Mouse (Mus musculus) liver, embryonic 11.5 days (tissue): ENCODE results near the gene Natd1. TPM values are rescaled to one million over a fixed set of nuclear protein-coding genes. Genes with fewer than 3 reads are reported as not detected.
"Not testable (repeated sequence)": the region's sequence is repeated elsewhere in the genome, so short reads cannot be mapped to it uniquely, and the experiment has no call there.

Experiments used
- ATAC-seq: fragments of 200-750 bp; cut with Nextera tagmentation; replicated peaks from 2 replicates; pipeline ENCODE4 v1.8.0; 2017; ENCODE audit warnings: moderate number of reproducible peaks, mild to moderate bottlenecking, moderate TSS enrichment, moderate library complexity; ENCODE audit not compliant: low FRiP score
- DNase-seq: peaks from one replicate; pipeline ENCODE4 v3.0.0-alpha.2; 2017; ENCODE audit warnings: low spot score
- H3K27ac ChIP-seq: fragments of 300-500 bp; sonication (generic); 2 replicates; pipeline ENCODE4 v1.5.1; 2014; ENCODE audit warnings: mild to moderate bottlenecking, low read depth, low read length, control low read depth
- H3K27me3 ChIP-seq: fragments of 300-500 bp; sonication (generic); replicated peaks from 2 replicates; pipeline ENCODE4 v1.6.1; 2014; ENCODE audit warnings: low read length, mixed read lengths; ENCODE audit not compliant: control insufficient read depth, insufficient read depth
- H3K36me3 ChIP-seq: fragments of 300-500 bp; sonication (generic); 2 replicates; pipeline ENCODE4 v1.6.1; 2014; ENCODE audit warnings: mild to moderate bottlenecking, low read length, moderate library complexity, mixed read lengths; ENCODE audit not compliant: control insufficient read depth, insufficient read depth
- H3K4me1 ChIP-seq: fragments of 300-500 bp; sonication (generic); replicated peaks from 2 replicates; pipeline ENCODE4 v1.6.1; 2014; ENCODE audit warnings: low read length, mixed read lengths; ENCODE audit not compliant: control insufficient read depth, insufficient read depth
- H3K4me2 ChIP-seq: fragments of 300-500 bp; sonication (generic); 2 replicates; pipeline ENCODE4 v1.6.1; 2014; ENCODE audit warnings: mild to moderate bottlenecking, control low read depth, moderate library complexity
- H3K4me3 ChIP-seq: fragments of 300-500 bp; sonication (generic); 2 replicates; pipeline ENCODE4 v1.5.1; 2014; ENCODE audit warnings: low read depth, low read length, control low read depth
- H3K9ac ChIP-seq: fragments of 300-500 bp; sonication (generic); 2 replicates; pipeline ENCODE4 v1.6.1; 2014; ENCODE audit warnings: low read depth, low read length, control low read depth
- H3K9me3 ChIP-seq: fragments of 300-500 bp; sonication (generic); 2 replicates; pipeline ENCODE4 v1.6.1; 2016; ENCODE audit warnings: low read length, inconsistent platforms, mixed read lengths; ENCODE audit not compliant: control insufficient read depth
- WGBS: fragments of 180-500 bp; shearing (Covaris S2); extraction: QIAGEN DNeasy Blood & Tissue Kit; methylation state at CpG from one replicate; pipeline ENCODE4 v1.1.7; 2014; 5-methylcytosine and 5-hydroxymethylcytosine counted together
- polyA plus RNA-seq: library from polyadenylated mRNA; unstranded; fragments of >200 nt; fragmentation: Nextera tagmentation; extraction: Ambion mirVana; gene quantifications from 2 replicates; pipeline ENCODE4 v1.2.1, GENCODE M21; 2014

Gene Natd1
- polyA plus RNA-seq, 1 experiment from 2014 or later = 11.2 TPM

DNA sequence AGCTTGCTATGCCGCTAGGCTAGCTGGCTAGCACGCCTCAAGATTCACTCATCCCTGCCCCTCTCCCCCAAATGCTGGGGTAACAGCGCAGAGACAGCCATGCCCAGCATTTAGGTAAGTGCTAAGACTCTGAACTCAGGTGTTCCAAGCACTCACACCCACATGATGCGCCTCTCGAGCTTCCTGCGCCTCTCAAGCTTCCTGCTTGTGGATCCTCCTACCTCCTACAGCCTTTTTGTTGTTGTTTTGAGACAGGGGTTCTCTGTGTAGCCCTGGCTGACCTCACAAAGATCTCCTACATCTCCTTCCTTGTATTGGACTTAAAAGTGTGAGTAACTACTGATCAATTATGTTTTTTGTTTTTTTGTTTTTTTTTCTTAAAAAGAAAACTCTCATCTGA is 41.4 kb downstream of the Natd1 start:
- DNase-seq (no peak), ATAC-seq (no peak)
- Histone ChIP-seq H3K9ac (no peak overlapping the region), H3K27ac (no peak overlapping the region; the same call in 1 of the 2 replicates), H3K9me3 (no peaks in the 10 kb centered on the region), H3K27me3 (no peaks in the 10 kb centered on the region), H3K4me2 (no peak overlapping the region), H3K36me3 (peaks cover 6% of the 10 kb centered on the region), H3K4me1 (peaks cover 50% of the 10 kb centered on the region), H3K4me3 (no peak overlapping the region)
- 83% methylated on average over 6 of the region's 6 CpGs for WGBS

DNA sequence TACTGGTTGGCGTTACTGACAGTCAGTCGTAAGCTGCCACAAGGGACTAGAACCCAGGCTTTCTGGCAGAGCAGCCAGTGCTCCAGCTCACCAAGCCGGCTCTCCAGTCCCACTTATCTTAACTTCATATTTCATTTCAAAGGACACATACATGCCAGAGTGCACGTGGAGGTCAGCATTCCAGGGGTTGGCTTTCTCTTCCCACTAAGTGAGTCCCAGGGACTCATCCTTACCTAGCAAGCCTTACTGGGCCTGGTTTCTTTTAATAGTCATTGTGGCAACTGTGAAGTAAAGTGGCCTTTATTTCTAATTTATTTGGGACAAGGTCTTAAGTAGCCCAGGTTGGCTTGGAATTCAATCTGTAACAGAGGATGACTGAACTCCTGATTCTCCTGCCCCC is 43.1 kb downstream of the Natd1 start:
- Histone ChIP-seq H3K9ac (no peak overlapping the region), H3K4me2 (no peak overlapping the region), H3K9me3 (no peaks in the 10 kb centered on the region), H3K27me3 (no peaks in the 10 kb centered on the region), H3K27ac (no peak overlapping the region), H3K4me3 (no peak overlapping the region), H3K36me3 (peaks cover 9% of the 10 kb centered on the region), H3K4me1 (peaks cover 37% of the 10 kb centered on the region)
- DNase-seq (no peak), ATAC-seq (no peak)
- 72% methylated on average over 4 of the region's 4 CpGs for WGBS

DNA sequence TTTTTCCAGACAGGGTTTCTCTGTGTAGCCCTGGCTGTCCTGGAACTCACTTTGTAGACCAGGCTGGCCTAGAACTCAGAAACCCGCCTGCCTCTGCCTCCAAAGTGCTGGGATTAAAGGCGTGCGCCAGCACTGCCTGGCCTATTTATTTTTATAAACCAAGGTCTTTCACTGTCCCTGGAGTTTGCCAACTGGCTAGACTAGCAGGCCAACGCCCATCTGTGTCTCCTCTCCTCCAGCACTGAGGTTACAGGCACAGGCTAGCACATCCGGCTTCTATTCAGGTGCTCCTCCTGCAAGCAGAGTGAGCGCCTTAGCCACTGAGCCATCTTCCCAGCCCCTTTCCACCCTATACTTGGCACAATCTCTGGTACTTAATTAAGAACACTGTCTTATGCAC is 45.1 kb downstream of the Natd1 start:
- H3K4me2 ChIP-seq, H3K4me3 ChIP-seq, ATAC-seq, DNase-seq, H3K27me3 ChIP-seq, H3K9ac ChIP-seq, H3K9me3 ChIP-seq, H3K27ac ChIP-seq: not testable (repeated sequence)
- Histone ChIP-seq H3K4me1 (peaks cover 19% of the 10 kb centered on the region), H3K36me3 (peaks cover 17% of the 10 kb centered on the region)
- WGBS = 85% methylated on average over 6 of the region's 6 CpGs

DNA sequence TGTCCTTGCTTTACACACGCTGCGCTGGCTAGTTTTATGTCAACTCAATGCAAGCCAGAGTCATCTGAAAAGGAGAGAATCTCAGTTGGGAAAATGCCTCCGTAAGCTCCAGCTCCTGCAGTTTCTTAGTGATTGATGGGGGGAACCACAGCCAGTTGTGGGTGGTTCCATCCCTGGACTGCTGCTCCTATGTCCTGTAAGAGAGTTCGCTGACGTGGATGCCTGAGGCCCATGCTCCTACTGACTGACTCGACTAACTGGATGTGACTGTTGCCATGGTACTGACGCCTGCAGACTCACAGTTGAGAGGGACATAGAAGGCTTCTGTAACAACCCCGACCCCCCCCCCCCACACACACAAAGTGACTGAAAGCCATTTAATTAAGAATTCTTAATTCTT is 46.6 kb downstream of the Natd1 start:
- Histone ChIP-seq H3K4me1 (peaks cover 4% of the 10 kb centered on the region; the same call in 1 of the 2 replicates), H3K36me3 (peaks cover 30% of the 10 kb centered on the region)
- WGBS = 80% methylated on average over 8 of the region's 8 CpGs

DNA sequence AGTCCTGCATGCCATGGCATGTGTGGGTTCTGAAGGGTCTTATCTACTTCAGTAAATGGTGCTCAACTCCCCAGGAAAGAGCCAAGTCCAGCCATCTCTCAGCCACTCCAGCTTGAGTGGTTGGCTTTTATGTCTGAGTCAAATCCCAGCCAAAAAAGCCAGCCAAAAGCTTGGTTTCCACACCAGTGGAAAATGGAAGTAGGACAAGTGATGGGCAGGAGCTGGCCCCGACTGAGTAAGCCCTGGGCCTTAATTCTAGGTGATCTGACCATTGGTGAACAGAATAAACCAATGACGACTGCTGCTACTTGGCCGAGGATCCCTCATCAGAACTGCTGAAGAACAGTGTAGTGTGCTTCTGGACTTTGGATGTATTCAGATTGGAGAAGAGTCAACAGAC is 47.1 kb downstream of the Natd1 start:
- Histone ChIP-seq H3K27me3 (no peaks in the 10 kb centered on the region), H3K4me3 (no peak overlapping the region), H3K4me2 (no peak overlapping the region), H3K36me3 (peaks cover 32% of the 10 kb centered on the region; the same call in 1 of the 2 replicates), H3K9me3 (no peaks in the 10 kb centered on the region), H3K9ac (no peak overlapping the region), H3K4me1 (0 out of 2 replicates have a peak, but pooled peaks cover 1% of the 10 kb centered on the region), H3K27ac (no peak overlapping the region)
- ATAC-seq (no peak), DNase-seq (no peak)
- WGBS = 81% methylated on average over 3 of the region's 3 CpGs

More for the DNA sequence above, 46.6 kb downstream of the Natd1 start:
- no peak overlapping the region for H3K9ac ChIP-seq
- no peak overlapping the region for H3K4me2 ChIP-seq
- H3K27me3 ChIP-seq = no peaks in the 10 kb centered on the region
- no peaks in the 10 kb centered on the region for H3K9me3 ChIP-seq
- no peak for DNase-seq
- no peak for ATAC-seq
- no peak overlapping the region for H3K4me3 ChIP-seq
- H3K27ac ChIP-seq = no peak overlapping the region

DNA sequence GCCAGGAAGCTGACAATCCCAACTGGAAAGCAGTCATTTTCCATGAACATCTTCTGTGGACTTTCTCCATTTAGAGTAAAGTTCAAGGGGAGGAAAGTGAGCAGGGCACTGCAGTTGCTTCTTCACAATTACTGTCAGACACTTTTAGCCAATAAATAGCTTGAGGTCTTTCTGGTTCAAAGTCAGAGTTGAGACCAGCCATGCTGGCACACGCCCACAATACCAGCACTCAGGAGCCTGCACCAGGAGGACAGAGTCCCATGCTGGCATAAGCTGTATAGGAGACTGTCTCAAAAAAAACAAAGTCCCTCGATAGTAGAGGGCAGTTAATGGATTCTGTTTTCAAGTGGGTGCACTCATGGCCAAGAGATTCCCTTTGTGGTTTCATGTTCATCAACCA is 48.5 kb downstream of the Natd1 start:
- Histone ChIP-seq H3K4me1 (no peaks in the 10 kb centered on the region), H3K27me3 (no peaks in the 10 kb centered on the region), H3K4me2 (no peak overlapping the region), H3K4me3 (no peak overlapping the region), H3K36me3 (peaks cover 42% of the 10 kb centered on the region; the same call in 1 of the 2 replicates), H3K9ac (no peak overlapping the region), H3K27ac (no peak overlapping the region), H3K9me3 (no peaks in the 10 kb centered on the region)
- no peak for ATAC-seq
- no peak for DNase-seq
- 81% methylated on average over 2 of the region's 2 CpGs for WGBS

DNA sequence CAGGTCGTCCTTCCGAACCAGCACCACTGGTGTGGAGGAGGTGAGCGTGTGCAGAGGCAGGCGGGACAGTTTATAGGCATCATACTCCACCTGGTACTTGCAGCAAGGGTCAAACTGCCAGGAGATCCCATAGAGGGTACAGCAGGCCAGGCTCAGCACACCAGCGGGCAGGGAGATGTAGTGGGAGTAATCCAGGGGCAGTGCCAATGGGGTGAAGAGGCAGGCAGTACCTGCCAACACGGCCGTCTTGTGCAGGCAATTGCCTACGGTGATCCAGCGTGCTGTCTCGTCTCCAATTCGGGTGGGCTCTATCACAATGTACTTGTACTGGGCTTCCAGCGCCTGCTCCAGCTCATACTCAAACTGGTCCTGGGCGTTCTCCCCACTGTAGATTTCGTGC is 49.6 kb downstream of the Natd1 start:
- Histone ChIP-seq H3K9ac (no peak overlapping the region), H3K4me1 (no peaks in the 10 kb centered on the region), H3K4me2 (no peak overlapping the region), H3K36me3 (peaks cover 42% of the 10 kb centered on the region; the same call in 1 of the 2 replicates), H3K9me3 (no peaks in the 10 kb centered on the region), H3K4me3 (no peak overlapping the region), H3K27me3 (no peaks in the 10 kb centered on the region), H3K27ac (no peak overlapping the region)
- DNase-seq (no peak), ATAC-seq (no peak)
- WGBS = 88% methylated on average over 14 of the region's 14 CpGs

DNA sequence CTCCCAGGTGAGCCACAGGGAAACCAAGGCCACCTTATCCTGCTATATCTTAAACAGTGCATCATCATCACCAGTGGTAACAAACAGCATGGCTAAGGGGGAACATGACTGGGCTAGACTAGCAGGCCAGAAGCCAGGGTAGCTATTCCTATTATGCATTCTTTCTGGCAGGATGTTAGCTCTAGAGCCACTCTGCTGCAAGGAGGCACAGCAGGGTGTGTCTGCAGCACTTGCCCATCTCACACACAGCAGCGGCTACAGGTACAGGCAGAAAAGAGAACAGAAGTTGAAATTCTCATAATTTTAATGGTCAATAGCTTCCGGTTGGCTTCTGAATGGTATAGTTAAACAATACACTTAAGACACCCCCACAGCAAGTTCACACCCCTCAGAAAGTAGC is 50.4 kb downstream of the Natd1 start:
- no peak overlapping the region for H3K27ac ChIP-seq
- no peak overlapping the region for H3K4me2 ChIP-seq

DNA sequence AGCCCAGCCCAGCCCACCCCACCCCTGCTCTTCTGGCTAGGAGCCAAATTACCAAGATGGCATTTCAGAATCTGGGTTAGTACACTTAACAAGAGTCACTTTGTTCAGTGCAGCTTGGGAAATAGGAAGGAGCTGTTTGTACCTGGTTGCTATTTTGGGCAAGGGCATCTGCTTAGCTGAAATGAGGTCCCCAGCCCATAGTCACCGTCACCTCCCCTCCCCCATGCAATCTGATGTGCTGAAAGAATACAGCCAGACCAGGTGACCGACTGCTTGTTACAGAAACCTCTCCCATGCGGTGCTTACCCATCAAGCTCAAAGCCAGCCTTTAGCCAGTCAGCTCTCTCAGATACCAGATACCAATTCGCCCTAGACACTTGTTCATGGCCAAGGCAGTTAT is 51.4 kb downstream of the Natd1 start:
- Histone ChIP-seq H3K36me3 (peaks cover 49% of the 10 kb centered on the region; the same call in 1 of the 2 replicates), H3K9ac (no peak overlapping the region)
- WGBS = 87% methylated on average over 4 of the region's 4 CpGs

More for the DNA sequence above, 50.4 kb downstream of the Natd1 start:
- no peak overlapping the region for H3K4me3 ChIP-seq
- DNase-seq (no peak), ATAC-seq (no peak)
- whole genome bisulfite sequencing = 92% methylated on average over 2 of the region's 2 CpGs
- H3K4me1 ChIP-seq = no peaks in the 10 kb centered on the region
- H3K9ac ChIP-seq = no peak overlapping the region
- no peaks in the 10 kb centered on the region for H3K27me3 ChIP-seq
- H3K36me3 ChIP-seq = peaks cover 42% of the 10 kb centered on the region; the same call in 1 of the 2 replicates
- H3K9me3 ChIP-seq = no peaks in the 10 kb centered on the region

More for the DNA sequence above, 51.4 kb downstream of the Natd1 start:
- no peak overlapping the region for H3K4me2 ChIP-seq
- no peaks in the 10 kb centered on the region for H3K27me3 ChIP-seq
- H3K4me1 ChIP-seq = no peaks in the 10 kb centered on the region
- no peak overlapping the region for H3K27ac ChIP-seq
- ATAC-seq (no peak), DNase-seq (no peak)
- no peak overlapping the region for H3K4me3 ChIP-seq
- no peaks in the 10 kb centered on the region for H3K9me3 ChIP-seq
